Mouse (Mus musculus) spleen, embryonic (tissue): ENCODE measurements at regions not wholly inside any gene's neighbourhood (a gene's known extent, or its start where the extent isn't known, plus 50 kb on each side); places are given as distances from the start of the nearest gene placed in this dataset.

ENCODE experiments used
- CTCF ChIA-PET: fragments of 350-600 bp; sonication (Branson Sonifier 250); formaldehyde crosslinking; loops from one replicate; lab custom pipeline; 2022; lab: Charles Lee

GRCm38 (mm10) chr7:89088141-89088540 is 315.9 kb downstream of the Tmem135 start:
- CTCF ChIA-PET, result no interaction called here

GRCm38 (mm10) chr7:89086348-89086747 is 317.7 kb downstream of the Tmem135 start:
- CTCF ChIA-PET, result interaction anchor here (1.0 kb wide), 1 partner anchor 40 kb away, joined by 3 read pairs; no protein-coding TSS in a partner anchor

- CTCF ChIA-PET, result no interaction called here
Observed at GRCm38 (mm10) chr7:89073939-89074690, 329.9 kb downstream of the Tmem135 start.

- CTCF ChIA-PET, result interaction anchor here (0.8 kb wide), 1 partner anchor 10 kb away, joined by 4 read pairs; no protein-coding TSS in a partner anchor
Observed at GRCm38 (mm10) chr7:89070030-89070429, 334.0 kb downstream of the Tmem135 start.

- CTCF ChIA-PET, result no interaction called here
Observed at GRCm38 (mm10) chr7:89064462-89064861, 339.6 kb downstream of the Tmem135 start.

- CTCF ChIA-PET, result no interaction called here
Observed at GRCm38 (mm10) chr7:89063630-89064029, 340.4 kb downstream of the Tmem135 start.

- CTCF ChIA-PET, result no interaction called here
Observed at GRCm38 (mm10) chr7:89054494-89054893, 349.5 kb downstream of the Tmem135 start.

- CTCF ChIA-PET, result no interaction called here
Observed at GRCm38 (mm10) chr7:89051240-89051639, 352.8 kb downstream of the Tmem135 start.

GRCm38 (mm10) chr7:89046405-89047217 is 357.4 kb downstream of the Tmem135 start:
- CTCF ChIA-PET, result no interaction called here

- CTCF ChIA-PET, result no interaction called here
Observed at GRCm38 (mm10) chr7:89042977-89043376, 361.0 kb downstream of the Tmem135 start.

GRCm38 (mm10) chr7:89041287-89041686 is 362.7 kb downstream of the Tmem135 start:
- CTCF ChIA-PET, result no interaction called here

GRCm38 (mm10) chr7:89040139-89040538 is 363.9 kb downstream of the Tmem135 start:
- CTCF ChIA-PET, result no interaction called here

- CTCF ChIA-PET, result no interaction called here
Observed at GRCm38 (mm10) chr7:89035138-89035996, 368.7 kb downstream of the Tmem135 start.

- CTCF ChIA-PET, result no interaction called here
Observed at GRCm38 (mm10) chr7:89023230-89024030, 380.6 kb downstream of the Tmem135 start.

GRCm38 (mm10) chr7:88998815-88999392 is 405.1 kb downstream of the Tmem135 start:
- CTCF ChIA-PET, result no interaction called here

GRCm38 (mm10) chr7:88997815-88998477 is 406.1 kb downstream of the Tmem135 start:
- CTCF ChIA-PET, result no interaction called here

GRCm38 (mm10) chr7:88974436-88974835 is 429.6 kb downstream of the Tmem135 start:
- CTCF ChIA-PET, result no interaction called here

GRCm38 (mm10) chr7:88960841-88961240 is 443.2 kb downstream of the Tmem135 start:
- CTCF ChIA-PET, result interaction anchor here (0.5 kb wide), 1 partner anchor 836 kb away, joined by 3 read pairs; no protein-coding TSS in a partner anchor

GRCm38 (mm10) chr7:88960190-88960589 is 443.8 kb downstream of the Tmem135 start:
- CTCF ChIA-PET, result no interaction called here
